Mouse (Mus musculus) embryonic stem cell, embryonic (primary cell): ENCODE measurements at regions not wholly inside any gene's neighbourhood (a gene's known extent, or its start where the extent isn't known, plus 50 kb on each side); places are given as distances from the start of the nearest gene placed in this dataset.

ENCODE experiments used
- CTCF ChIA-PET, 4 experiments: fragments of 300-600 bp in 2 of 4; fragments of 350-600 bp in 2 of 4; sonication (Branson Sonifier 250); formaldehyde crosslinking; loops; one replicate each; lab custom pipeline; 2022; ENCODE audit warnings: inconsistent platforms in 2 of 4; lab: Charles Lee
- POLR2A ChIA-PET, 4 experiments: fragments of 300-600 bp in 2 of 4; fragments of 350-600 bp in 2 of 4; sonication (Branson Sonifier 250); formaldehyde crosslinking; loops; one replicate each; lab custom pipeline; 2022; ENCODE audit warnings: antibody characterized with exemption in 4 of 4, inconsistent platforms in 1 of 4; lab: Charles Lee

DNA sequence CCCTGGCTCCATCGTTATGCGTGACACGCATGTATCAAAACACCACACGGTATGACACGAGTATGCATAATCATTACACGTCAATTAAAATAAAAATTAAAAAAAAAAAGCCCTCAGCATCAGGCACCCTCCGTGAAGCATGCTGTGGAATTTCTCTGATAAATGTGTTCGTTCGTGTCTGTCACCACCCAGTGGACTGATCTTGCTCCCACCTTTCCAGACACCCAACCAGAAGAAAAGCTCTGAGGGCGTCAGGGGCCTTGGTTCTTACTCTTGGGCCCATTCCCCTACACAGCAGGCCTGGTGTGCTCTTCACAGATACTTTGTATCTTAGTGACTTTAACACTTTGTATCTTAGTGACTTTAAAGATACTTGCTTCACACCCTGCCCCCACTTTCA is 200.5 kb downstream of the Cryba4 start:
- ChIA-PET POLR2A (interaction anchor here in 1 of 4 experiments (0.6 to 1.0 kb wide), 2 partner anchors 17 to 1129 kb away, joined by 3 to 4 read pairs; no protein-coding TSS in a partner anchor), CTCF (no interaction called here)

GRCm38 (mm10) chr5:112053600-112054155 is 198.6 kb downstream of the Cryba4 start:
- POLR2A ChIA-PET, result interaction anchor here in 1 of 4 experiments (1.7 kb wide), 1 partner anchor 24 kb away, joined by 5 read pairs; no protein-coding TSS in a partner anchor
- CTCF ChIA-PET, result interaction anchor here in 1 of 4 experiments (1.5 kb wide), 1 partner anchor 24 kb away, joined by 6 read pairs; no protein-coding TSS in a partner anchor

DNA sequence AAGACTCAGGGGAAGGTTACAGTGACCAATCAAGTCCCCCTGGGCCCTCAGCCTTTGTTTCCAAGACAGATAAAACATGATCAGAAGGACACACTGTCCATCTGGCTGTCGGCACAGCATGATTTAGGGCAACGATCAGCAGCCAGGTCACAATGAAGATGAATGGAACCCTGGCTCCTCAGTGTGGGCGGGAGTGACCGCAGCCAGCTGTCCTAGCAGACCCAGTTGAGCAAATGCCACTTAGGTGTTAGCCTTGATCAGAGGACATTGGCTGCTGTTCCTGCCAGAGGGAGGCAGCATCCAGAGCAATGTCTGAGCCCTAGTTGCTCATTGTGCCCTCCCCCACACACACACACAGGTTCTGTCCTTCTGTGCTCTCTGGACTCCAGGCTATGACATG is 197.3 kb downstream of the Cryba4 start:
- ChIA-PET CTCF (interaction anchor here in 1 of 4 experiments (1.5 kb wide), 1 partner anchor 23 kb away, joined by 6 read pairs; no protein-coding TSS in a partner anchor), POLR2A (interaction anchor here in 1 of 4 experiments (0.9 to 1.7 kb wide), 2 partner anchors 22 to 40 kb away, joined by 3 to 5 read pairs; no protein-coding TSS in a partner anchor)

DNA sequence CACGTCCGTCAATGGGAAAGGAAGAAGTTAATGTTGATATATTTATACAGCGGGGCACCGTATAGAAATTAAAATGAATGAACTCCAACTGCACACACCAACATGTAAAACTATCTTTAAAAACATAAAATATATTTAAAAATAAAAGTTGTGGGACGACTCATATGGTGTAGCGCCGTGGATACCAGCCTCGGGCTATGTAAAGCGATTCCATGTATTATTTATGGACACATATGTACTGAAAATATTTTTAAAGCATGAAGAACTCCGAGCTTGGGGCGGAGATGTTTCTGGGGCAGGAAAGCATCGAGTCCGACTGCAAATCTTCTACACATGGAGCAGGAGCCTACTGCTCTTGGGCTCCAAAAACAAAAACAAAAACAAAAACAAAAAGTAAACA is 182.4 kb downstream of the Cryba4 start:
- ChIA-PET CTCF (interaction anchor here in 3 of 4 experiments (0.8 to 2.4 kb wide), 4 partner anchors 8 to 695 kb away, joined by 4 to 19 read pairs (median 10); no protein-coding TSS in a partner anchor), POLR2A (interaction anchor here in 3 of 4 experiments (0.6 to 0.8 kb wide), 9 partner anchors 36 to 1603 kb away, joined by 3 to 5 read pairs (median 3); no protein-coding TSS in a partner anchor)

- CTCF ChIA-PET, result no interaction called here
- POLR2A ChIA-PET, result interaction anchor here in 2 of 4 experiments (1.0 to 1.1 kb wide), 2 partner anchors 10 to 480 kb away, joined by 3 to 4 read pairs; no protein-coding TSS in a partner anchor
Measured at GRCm38 (mm10) chr5:112072456-112072855, 179.9 kb downstream of the Cryba4 start.

DNA sequence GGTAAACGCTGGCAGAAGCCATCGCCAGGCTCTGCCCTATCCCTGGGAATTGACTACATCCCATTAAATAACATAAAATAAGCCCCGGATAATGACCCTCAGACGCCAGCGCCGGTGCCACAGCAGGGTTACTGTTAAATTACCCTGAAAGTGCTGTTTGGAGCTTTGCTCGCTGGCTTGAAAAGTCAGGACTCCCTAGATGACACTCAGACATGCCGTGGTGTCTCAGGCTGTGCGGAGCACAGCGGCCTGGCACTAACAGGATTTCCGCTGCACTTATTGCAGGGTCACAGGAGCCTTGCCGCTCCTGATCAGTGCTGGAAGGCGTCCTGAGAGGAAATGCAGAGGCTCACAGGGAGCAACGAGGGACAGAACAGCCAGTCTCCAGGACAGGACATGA is 175.2 kb downstream of the Cryba4 start:
- ChIA-PET POLR2A (interaction anchor here in 2 of 4 experiments (1.0 to 1.6 kb wide), 2 partner anchors 23 to 49 kb away, joined by 4 to 5 read pairs; no protein-coding TSS in a partner anchor), CTCF (interaction anchor here (0.6 to 1.6 kb wide), 18 partner anchors 8 to 663 kb away, joined by 3 to 19 read pairs (median 4); partner anchors contain the start of gene Tpst2 (in 1 of the 4))

DNA sequence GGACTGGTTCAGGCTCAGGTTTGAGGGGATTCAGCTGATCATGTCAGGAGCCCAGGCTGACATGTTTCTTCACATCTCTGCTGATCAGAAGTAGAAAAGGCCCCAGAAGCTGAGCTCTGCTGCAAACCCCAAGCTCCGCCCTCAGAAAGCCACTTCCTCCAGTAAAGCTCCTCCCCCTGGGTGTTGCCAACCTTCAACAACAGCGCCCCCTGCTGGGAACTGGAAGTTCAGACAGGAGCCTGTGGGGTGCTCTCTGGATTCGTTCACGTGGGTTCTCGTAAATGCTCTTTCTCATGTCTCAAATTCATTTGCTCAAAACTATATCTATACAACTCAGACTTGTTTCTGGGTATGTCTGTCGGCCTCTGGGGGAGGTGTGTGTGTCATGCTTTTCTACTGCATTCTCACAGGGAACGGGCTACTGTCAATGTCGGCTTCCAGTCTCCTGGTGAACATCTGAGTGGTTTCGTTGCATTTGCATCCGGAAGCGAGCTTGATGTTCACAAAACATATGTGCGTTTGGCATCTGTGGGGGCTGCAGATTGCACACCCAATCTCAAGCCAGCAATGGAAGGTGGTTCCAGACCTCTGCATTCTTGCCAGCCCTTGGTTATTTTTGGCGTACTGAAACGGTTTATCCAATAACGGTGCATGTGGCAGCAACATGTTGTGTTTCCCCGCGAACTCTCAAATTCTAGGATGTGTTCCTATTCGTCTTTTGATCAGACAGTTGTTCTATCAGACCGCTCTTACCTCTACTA is 174.3 kb downstream of the Cryba4 start:
- CTCF ChIA-PET, result interaction anchor here (0.6 to 1.7 kb wide), 56 partner anchors 9 to 1596 kb away, joined by 3 to 19 read pairs (median 3); partner anchors contain the start of gene Tpst2 (in 1 of the 4)
- POLR2A ChIA-PET, result interaction anchor here in 2 of 4 experiments (0.5 to 1.6 kb wide), 3 partner anchors 24 to 84 kb away, joined by 3 to 5 read pairs (median 4); no protein-coding TSS in a partner anchor

GRCm38 (mm10) chr5:112081006-112081405 is 171.3 kb downstream of the Cryba4 start:
- ChIA-PET POLR2A (no interaction called here), CTCF (no interaction called here)

DNA sequence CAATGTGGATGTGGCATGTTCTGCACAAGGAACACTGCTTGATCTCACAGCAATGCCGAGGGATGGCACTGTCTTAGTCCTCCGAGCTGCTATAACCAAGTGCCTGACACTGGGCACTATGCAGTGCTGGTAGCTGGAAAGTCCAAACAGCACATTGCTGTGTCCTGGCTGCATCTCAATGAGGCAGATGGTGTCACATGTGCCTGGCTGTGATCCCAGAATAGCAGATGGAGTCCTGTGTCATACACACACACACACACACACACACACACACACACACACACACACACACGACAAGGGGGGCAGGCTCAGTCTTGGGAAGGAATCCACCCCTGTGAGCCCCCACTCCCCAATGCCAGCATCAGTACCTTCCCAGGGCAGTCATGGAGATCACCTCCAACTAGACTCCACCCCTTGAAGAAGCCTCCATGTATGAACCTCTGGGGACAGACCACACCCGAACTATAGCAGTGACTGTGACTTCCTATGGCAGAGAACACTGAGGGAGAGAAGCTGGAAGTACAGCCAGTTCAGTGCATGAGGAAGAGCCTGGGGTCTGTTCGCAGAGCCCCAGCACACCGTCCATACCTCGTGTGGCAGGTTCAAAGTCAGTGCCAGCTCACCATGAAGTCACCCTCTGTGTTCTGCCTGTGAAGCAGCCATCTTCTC is 160.3 kb downstream of the Cryba4 start:
- ChIA-PET POLR2A (interaction anchor here in 1 of 4 experiments (0.7 kb wide), 1 partner anchor 502 kb away, joined by 5 read pairs; no protein-coding TSS in a partner anchor), CTCF (no interaction called here)

DNA sequence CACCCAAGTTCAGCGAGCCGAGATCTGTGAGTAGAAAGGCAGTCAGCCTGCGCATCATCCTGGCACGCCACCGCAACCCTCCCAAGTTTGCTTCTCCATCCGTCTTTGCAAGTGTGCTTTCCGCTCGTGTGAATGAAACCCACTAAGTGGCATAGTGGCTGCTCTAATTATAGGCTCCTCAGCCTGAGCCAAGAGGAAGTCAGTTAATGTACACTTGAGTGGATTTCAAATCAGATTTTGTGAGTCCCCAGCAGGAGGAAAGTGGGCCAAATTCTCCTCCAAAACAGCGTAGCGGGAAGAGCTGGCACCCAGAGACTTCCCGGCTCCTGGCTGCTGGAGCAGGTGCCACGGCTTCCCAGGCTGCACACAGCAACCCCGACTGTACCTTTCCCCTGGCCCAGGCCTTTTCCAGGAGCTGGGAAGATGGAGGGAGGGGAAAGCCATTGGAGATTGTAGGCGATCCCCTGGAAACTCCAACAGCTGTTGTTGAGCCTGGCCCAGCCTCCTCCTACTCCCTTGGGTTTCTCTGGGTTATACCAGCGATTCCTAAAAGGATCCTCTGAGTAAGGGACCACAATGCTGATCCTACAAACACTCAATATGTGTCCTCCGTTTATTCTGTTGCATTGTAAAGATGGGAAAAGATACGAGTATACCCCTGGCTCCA is 158.3 kb downstream of the Cryba4 start:
- ChIA-PET CTCF (interaction anchor here in 2 of 4 experiments (0.9 to 1.3 kb wide), 2 partner anchors 16 kb away, joined by 3 to 5 read pairs; no protein-coding TSS in a partner anchor), POLR2A (interaction anchor here in 1 of 4 experiments (0.6 to 1.0 kb wide), 2 partner anchors 11 to 287 kb away, joined by 3 read pairs; no protein-coding TSS in a partner anchor)

GRCm38 (mm10) chr5:112098469-112099085 is 153.7 kb downstream of the Cryba4 start:
- CTCF ChIA-PET, result interaction anchor here (0.5 to 1.7 kb wide), 5 partner anchors 21 to 230 kb away, joined by 3 to 6 read pairs (median 3); no protein-coding TSS in a partner anchor

GRCm38 (mm10) chr5:112101739-112102590 is 150.4 kb downstream of the Cryba4 start:
- ChIA-PET POLR2A (interaction anchor here in 1 of 4 experiments (0.9 kb wide), 1 partner anchor 39 kb away, joined by 3 read pairs; no protein-coding TSS in a partner anchor), CTCF (no interaction called here)

More at GRCm38 (mm10) chr5:112098469-112099085, 153.7 kb downstream of the Cryba4 start:
- POLR2A ChIA-PET, result interaction anchor here in 1 of 4 experiments (0.5 to 1.3 kb wide), 2 partner anchors 23 to 722 kb away, joined by 3 to 4 read pairs; no protein-coding TSS in a partner anchor

GRCm38 (mm10) chr5:112110306-112110969 is 141.9 kb downstream of the Cryba4 start:
- ChIA-PET CTCF (no interaction called here), POLR2A (interaction anchor here in 1 of 4 experiments (0.6 kb wide), 1 partner anchor 1691 kb away, joined by 3 read pairs; no protein-coding TSS in a partner anchor)

DNA sequence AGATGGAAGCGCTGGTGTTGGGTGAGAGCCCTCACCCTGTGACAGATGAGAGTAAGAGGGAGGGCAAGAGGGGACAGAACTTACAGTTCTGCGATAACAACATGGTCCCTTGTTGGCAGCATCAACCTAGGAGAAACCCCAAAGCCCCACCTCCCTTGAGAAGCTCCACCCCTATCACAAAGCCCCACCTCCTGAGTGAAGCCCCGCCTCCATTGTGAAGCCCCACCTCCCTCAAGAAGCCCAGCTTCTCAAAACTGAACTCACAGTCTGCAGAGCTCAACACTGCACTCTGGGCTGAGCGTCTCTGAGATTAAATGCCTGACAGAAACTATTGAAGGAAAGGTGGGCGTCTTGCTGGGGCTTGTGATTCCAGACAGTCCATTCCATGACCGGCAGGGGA is 131.6 kb downstream of the Cryba4 start:
- POLR2A ChIA-PET, result interaction anchor here in 2 of 4 experiments (0.7 to 1.4 kb wide), 3 partner anchors 9 to 23 kb away, joined by 3 to 8 read pairs (median 4); no protein-coding TSS in a partner anchor

DNA sequence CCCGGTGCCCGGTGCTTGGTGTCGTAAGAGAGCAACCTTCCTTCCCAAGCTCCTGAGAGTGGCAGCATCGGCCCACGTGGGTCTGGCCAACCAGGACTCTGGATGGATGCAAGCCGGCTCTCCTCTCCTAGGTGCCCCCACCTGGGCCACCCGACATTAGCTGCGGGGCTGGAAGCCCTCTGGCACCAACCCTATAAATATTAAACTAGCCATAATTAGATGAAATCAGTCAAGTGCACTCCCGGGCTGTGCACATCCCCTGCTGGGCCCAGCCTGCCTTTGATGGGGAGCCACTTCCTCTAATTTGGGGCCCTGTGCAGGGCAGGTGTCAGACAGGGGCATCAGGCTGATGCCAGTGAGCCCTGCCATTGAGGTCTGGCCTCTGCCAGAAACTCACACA is 130.8 kb downstream of the Cryba4 start:
- CTCF ChIA-PET, result interaction anchor here in 1 of 4 experiments (1.2 to 1.4 kb wide), 3 partner anchors 16 to 285 kb away, joined by 3 to 6 read pairs (median 5); no protein-coding TSS in a partner anchor
- POLR2A ChIA-PET, result interaction anchor here in 2 of 4 experiments (0.7 to 1.4 kb wide), 3 partner anchors 8 to 23 kb away, joined by 3 to 8 read pairs (median 4); no protein-coding TSS in a partner anchor

More for the DNA sequence above, 131.6 kb downstream of the Cryba4 start:
- CTCF ChIA-PET, result interaction anchor here in 2 of 4 experiments (0.5 to 1.4 kb wide), 7 partner anchors 16 to 981 kb away, joined by 3 to 9 read pairs (median 4); no protein-coding TSS in a partner anchor
